Mouse (Mus musculus): ENCODE measurements at regions not wholly inside any gene's neighbourhood (a gene's known extent, or its start where the extent isn't known, plus 50 kb on each side); places are given as distances from the start of the nearest gene placed in this dataset.

DNA sequence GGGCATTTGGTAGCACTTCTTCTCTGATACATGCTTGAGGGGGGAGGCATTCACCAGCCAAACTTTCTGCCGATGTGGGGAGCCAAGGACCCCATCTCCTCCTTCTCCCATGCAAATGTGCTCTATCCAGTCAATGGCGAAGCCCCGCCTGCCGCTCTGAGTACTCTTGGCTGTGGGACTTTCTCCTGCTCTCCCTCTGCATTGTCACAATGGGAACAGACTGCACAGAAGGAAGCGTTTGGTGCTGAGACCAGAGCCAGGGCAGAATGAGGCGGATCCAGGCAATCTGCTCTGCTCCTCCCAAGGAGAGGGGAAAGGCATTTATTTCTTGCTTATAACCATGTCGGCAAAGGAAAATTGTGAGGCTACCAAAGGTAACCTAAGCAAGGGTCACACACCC is 123.1 kb downstream of the Sec61b start:
- TF ChIP-seq POLR2A (IDR thresholded peaks at IDR 0.05; ENCODE audit: borderline replicate concordance, low read depth, low read length) (no peak), CTCF (IDR thresholded peaks at IDR 0.05; ENCODE audit: low read depth, low read length) (no peak)
